Mouse (Mus musculus): ENCODE results near the gene 1700061G19Rik.

Gene 1700061G19Rik

GRCm38 (mm10) chr17:56874936-56875651 is at the start of gene 1700061G19Rik:
1700061G19Rik (plus strand) TSS chr17:56875477.
- DNase-seq: no peak

- DNase-seq: no peak
These were observed 48.6 kb upstream of the 1700061G19Rik start for GRCm38 (mm10) chr17:56826718-56827117.

DNA sequence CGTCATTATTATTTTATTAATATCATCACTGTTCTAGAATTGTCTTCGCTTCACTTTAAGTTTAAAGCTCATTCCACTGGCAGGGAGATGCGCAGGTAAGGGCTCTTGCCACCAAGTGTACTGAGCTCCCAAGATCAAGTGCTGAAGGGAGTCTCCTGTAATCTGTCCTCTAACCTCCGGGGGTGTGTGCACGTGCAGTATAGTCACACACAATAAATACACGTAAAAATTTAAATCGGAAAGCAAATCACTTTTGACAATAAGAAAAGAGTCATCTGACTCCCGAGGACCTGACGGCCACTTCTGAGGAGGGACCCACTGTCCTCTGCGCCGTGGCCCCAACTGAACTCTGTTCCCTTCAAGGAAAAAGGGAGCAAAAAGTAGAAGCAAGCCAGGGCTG is 46.1 kb upstream of the 1700061G19Rik start:
- DNase-seq: no peak

GRCm38 (mm10) chr17:56829795-56830194 is 45.5 kb upstream of the 1700061G19Rik start:
- DNase-seq: peak; percentile 14

GRCm38 (mm10) chr17:56830411-56831110 is 44.7 kb upstream of the 1700061G19Rik start, which contains the start of gene Rfx2:
Rfx2 (minus strand) TSS chr17:56831013.
- peak; percentile 26 for DNase-seq

DNA sequence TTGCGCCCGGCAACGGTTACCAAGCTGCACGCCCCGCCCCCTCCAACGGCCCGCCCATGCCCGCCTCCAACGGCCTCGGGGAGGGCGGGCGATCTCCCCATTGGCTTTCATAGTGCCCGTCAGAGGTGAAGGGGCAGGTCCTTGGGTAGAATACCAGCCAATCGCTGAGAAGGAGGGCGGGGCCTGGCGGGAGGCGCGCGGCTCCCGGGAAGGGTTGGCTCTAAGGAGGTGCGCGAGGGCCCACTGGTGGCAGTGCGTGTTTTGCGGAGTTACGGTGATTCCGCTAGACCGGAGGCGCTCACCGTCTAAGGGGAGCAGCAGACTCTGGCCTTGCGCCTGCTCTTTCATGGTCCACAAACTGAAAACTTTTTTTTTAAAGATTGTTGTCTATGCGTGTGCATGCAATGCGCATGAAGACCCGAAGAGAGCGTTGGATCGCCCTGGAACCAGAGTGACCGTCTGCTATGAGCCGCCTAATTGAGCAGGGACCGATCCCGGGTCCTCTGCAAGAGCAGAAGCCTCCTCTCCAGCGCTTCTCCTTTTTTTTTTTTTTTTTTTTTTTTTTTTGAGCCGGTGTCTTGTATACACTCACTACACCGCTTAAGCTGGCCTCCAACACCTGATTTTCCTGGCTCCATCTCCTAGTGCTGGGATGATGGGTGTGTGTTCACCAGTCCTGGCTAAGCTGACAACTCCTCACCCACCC is 44.0 kb upstream of the 1700061G19Rik start:
- peak; percentile 99 for DNase-seq

DNA sequence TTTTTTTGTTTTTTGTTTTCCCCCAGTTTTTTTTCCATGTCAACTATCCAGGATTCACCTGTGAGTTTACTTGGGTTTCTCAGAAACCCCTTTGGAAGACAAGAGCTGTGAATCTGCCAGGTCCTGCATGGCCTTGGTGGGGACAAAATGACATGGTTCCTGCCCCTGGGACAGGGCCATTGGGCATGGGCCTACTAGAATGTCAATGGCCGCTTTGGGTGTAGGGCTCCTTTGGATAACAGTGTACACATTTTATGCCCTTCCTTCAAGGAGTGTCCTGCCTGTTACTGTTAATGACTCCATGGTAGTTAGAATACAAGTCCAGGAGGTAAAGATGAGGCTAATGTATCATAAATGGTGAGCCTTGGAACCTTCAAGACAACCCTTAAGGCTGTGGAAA is 42.4 kb upstream of the 1700061G19Rik start:
- DNase-seq: no peak

DNA sequence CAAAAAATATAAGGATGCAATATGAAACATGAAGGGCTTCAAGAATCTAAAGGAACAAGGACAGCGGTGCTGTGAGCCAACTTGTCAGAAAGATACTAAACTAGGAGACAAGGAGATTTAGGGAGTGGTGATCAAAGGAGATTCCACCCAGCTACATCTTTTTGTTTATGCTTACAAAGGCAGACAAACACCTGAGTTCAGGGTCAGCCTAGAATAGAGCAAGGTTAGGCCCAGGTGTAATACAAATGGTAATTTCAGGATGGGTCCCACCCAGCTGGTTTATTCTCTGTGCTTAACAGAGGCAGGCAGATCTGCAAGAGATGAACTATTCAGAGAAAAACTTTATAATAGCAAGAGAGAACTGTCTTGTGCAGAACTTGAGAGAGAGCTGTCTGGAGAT is 41.9 kb upstream of the 1700061G19Rik start:
- DNase-seq: no peak

DNA sequence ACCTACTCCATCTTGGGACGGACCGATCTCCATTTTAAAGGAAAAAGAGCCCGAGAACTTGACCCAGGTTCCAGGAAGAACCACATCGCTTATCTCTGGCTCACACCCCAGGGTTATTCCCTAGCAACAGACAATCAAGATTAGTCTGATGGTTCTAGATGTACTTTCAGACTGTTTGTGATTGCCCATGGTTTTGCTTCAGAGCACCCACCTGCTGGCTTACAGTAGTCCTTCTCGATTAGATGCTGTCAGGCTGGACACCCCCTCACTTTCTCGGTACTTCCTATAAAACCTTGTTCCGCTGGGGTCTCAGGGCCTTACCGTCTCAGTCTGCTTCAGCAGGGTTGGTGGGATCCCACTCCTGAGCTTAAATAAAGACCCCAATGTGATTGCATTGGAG is 38.9 kb upstream of the 1700061G19Rik start:
- DNase-seq: no peak

DNA sequence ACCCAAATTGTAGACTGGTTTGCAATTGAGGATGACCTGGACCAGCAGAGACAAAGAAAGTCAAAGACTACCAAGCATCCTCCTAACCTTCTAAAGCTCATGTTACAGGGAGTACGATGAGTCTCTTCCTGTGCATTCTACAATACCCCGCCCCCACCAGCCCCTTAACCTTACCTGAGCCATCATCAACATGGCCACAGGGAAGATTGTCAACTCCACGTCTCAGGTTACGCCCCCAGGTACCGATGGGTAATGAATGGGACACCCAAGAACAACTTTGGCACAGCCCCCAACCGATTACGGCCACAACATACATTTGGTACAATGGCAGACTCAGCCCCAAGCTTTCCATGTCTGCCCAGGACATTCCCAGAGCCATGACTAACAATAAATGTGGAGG is 34.8 kb upstream of the 1700061G19Rik start:
- no peak for DNase-seq

GRCm38 (mm10) chr17:56842173-56842572 is 33.1 kb upstream of the 1700061G19Rik start:
- DNase-seq: no peak

GRCm38 (mm10) chr17:56843678-56844077 is 31.6 kb upstream of the 1700061G19Rik start:
- DNase-seq: no peak

DNA sequence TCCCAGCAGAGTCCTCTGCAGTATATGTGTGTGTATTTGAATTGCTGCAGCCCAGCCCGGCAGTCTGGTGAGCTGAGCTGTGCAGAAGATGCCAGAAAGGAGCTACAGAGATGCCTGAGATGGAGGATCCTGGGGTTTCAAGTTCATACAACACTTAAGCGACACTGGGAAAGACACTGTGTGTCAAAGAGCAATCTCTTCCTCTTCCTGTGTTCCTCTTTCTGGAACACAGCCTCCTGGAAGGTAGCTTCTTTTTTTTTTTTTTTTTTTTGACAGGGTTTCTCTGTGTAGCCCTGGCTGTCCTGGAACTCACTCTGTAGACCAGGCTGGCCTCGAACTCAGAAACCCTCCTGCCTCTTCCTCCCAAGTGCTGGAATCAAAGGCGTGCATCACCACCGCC is 26.5 kb upstream of the 1700061G19Rik start:
- DNase-seq: no peak

GRCm38 (mm10) chr17:56849710-56850109 is 25.6 kb upstream of the 1700061G19Rik start:
- DNase-seq: no peak

DNA sequence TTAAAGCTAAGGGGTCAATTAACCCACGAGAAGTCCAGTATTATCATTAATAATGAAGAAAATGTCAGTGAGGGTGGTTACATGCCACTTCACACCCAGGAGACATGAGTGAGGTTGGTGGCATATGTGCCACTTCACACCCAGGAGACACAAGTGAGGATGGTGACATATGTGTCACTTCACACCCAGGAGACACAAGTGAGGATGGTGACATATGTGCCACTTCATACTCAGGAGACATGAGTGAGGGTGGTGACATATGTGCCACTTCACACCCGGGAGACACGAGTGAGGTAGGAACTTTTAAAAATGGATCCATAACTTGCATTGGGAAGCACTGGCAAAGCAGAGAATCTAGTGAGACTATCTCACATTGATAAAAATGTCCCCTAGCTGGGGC is 24.1 kb upstream of the 1700061G19Rik start:
- no peak for DNase-seq

GRCm38 (mm10) chr17:56855421-56855820 is 19.9 kb upstream of the 1700061G19Rik start:
- no peak for DNase-seq

DNA sequence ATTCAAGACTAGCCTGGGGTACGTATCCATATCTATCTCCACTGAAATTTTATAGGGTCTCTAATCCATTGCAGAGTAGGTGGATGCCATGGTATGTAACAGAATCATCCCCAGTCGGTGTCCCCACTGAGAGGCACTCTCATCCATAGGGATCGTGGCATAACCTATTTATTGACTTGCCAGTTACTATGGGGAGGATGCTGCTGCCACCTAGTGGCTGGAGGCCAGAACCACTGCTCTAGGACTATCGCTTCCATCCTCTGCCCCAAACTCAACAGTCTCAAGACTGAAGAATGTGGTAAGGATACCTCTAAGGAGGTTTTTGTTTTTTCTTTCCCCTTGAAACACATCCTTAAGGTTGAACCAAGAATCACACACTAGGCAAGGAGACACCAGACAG is 17.1 kb upstream of the 1700061G19Rik start:
- DNase-seq: peak; percentile 29

DNA sequence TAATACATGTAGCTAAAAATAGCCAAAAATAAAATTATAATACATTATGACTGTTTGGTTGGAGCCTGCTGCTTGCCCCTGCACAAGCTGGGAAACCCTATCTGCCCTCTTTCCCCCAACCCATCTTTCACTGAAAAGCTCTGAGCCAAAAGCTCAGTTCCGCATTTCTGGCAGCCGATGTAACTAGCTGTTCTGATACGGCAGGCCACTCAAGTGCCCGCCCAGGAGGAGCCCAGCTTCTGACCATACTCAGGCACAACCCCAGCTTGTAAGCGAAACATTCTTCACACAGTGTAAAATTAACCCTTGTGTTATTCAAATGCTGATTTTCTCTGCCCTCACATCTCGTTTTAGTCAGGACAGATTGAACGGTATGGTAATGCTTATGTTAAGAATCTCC is 16.4 kb upstream of the 1700061G19Rik start:
- no peak for DNase-seq

- no peak for DNase-seq
These were observed 14.1 kb upstream of the 1700061G19Rik start for GRCm38 (mm10) chr17:56861197-56861596.

DNA sequence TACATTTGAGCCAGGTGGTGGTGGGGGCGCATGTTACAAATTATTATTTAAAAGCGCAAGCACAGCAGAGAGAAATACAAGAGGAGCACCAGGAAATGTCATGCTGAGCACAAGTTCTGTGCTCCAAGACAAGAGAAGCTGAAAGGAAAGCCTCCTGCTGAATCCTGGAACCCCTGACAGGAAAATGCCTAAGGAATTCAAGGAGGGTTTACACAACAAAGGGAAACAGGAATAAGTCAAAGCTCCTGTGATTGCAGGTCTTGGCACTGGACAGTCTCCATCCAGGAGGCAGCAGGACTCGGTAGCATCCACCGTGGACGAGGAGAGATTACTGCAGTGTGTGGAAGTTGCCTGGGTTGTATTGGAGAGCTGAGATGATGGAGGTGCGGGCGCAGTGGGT is 9.2 kb upstream of the 1700061G19Rik start:
- DNase-seq: no peak

DNA sequence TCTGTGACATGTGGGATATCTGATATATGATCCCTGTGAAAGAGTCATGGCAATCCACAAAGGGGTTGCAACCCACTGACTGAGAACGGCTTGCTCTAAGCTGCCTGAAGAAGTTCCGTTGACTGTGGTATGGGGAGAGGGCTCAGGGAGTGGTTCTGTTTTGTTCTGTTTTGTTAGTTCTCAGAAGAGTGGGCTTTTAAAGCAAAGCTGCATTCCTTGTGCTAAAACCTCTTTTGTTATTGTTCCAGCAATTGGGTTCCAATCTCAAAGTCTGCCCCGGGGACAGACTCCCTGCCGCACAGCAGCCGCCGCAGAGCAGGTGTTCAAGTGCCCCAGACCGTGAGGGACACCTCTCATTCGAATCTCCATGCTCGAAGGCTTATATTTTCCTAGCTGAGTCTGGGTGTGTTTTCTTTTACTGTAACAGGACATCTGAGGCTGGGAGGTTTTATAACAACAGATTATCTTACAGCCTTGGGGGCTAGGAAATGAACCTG is 5.7 kb upstream of the 1700061G19Rik start:
- no peak for DNase-seq

GRCm38 (mm10) chr17:56870287-56870953 is 4.9 kb upstream of the 1700061G19Rik start:
- DNase-seq: no peak

DNA sequence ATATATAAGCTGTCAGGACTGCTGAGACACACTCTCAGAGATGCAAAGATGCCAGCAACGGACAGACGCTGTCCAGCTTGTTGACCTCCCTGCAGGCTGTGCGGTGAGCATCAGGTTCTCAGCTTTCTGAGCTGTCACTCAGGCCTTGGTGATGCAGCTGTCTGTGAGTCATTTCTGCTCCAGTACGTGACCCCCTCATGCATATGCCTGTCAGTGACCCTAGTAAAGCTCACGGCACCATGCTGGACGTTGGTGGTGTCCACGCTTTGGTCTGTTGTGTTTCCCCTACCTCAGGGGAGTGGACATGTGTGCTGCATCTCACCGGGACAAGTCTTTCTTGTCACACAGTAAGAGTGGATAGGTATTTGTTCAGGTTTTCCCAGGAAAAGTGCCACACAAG is 3.5 kb upstream of the 1700061G19Rik start:
- no peak for DNase-seq
